Mouse (Mus musculus): ENCODE data around the gene Hk1. TPM values are rescaled to one million over a fixed set of nuclear protein-coding genes. Genes with fewer than 3 reads are reported as not detected.

Gene Hk1
- total and polyA plus RNA-seq, 2 experiments = 1.4 to 1.6 TPM

- WGBS = 17% methylated on average over 8 of the region's 8 CpGs
- Histone ChIP-seq H3K4me3 (ENCODE audit: insufficient read depth, low read depth, low read length) (no peak overlapping the region), H3K36me3 (ENCODE audit: control insufficient read depth, insufficient read depth, low read length) (no peaks in the 10 kb centered on the region), H3K79me2 (ENCODE audit: control insufficient read depth, insufficient read depth, low read length) (no peaks in the 10 kb centered on the region), H3K27ac (replicated peaks; ENCODE audit: insufficient read depth, low read depth, low read length) (no peak overlapping the region), H3K27me3 (ENCODE audit: control insufficient read depth, insufficient read depth, low read length) (0 out of 2 replicates have a peak, but pooled peaks cover under 1% of the 10 kb centered on the region), H3K4me1 (ENCODE audit: control insufficient read depth, insufficient read depth, low read length) (no peaks in the 10 kb centered on the region), H3K9ac (ENCODE audit: low read depth, low read length) (no peak overlapping the region)
- DNase-seq (ENCODE audit: extremely low read depth, low read depth, low spot score) = no peak
- no peak for TF ChIP-seq CTCF (IDR thresholded peaks at IDR 0.05; ENCODE audit: low read depth, low read length)
- TF ChIP-seq POLR2A (IDR thresholded peaks at IDR 0.05; ENCODE audit: extremely low read depth, insufficient read depth, low read length) = no peak
Measured at GRCm38 (mm10) chr10:62247815-62248214, 131.9 kb downstream of the Hk1 start.

DNA sequence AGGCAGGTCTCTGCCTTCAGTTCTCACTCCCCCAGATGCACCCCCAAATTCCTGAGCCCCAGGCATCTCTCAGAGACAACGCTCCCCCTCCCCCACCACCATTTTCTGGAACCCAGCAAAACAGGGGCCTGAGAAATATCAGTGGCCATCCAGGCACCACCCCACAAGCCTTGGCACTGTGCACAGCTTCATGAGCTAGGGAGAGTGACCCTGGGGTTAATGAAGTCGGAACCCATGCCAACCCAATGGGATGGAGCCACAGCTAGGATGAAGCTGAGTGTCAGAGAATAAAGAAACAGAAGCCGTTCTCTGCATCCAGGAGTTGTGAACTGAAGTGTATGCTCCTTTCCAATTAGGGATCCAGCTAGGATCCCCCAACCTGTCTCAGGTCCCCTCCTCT is 132.6 kb downstream of the Hk1 start:
- 70% methylated on average over 3 of the region's 3 CpGs for WGBS
- Histone ChIP-seq H3K27ac (replicated peaks; ENCODE audit: insufficient read depth, low read depth, low read length) (no peak overlapping the region), H3K27me3 (ENCODE audit: control insufficient read depth, insufficient read depth, low read length) (0 out of 2 replicates have a peak, but pooled peaks cover 2% of the 10 kb centered on the region), H3K9ac (ENCODE audit: low read depth, low read length) (no peak overlapping the region), H3K36me3 (ENCODE audit: control insufficient read depth, insufficient read depth, low read length) (no peaks in the 10 kb centered on the region), H3K4me3 (ENCODE audit: insufficient read depth, low read depth, low read length) (no peak overlapping the region), H3K4me1 (ENCODE audit: control insufficient read depth, insufficient read depth, low read length) (no peaks in the 10 kb centered on the region), H3K79me2 (ENCODE audit: control insufficient read depth, insufficient read depth, low read length) (no peaks in the 10 kb centered on the region)
- no peak for DNase-seq (ENCODE audit: extremely low read depth, low read depth, low spot score)
- TF ChIP-seq CTCF (IDR thresholded peaks at IDR 0.05; ENCODE audit: low read depth, low read length) (no peak), POLR2A (IDR thresholded peaks at IDR 0.05; ENCODE audit: extremely low read depth, insufficient read depth, low read length) (no peak)

DNA sequence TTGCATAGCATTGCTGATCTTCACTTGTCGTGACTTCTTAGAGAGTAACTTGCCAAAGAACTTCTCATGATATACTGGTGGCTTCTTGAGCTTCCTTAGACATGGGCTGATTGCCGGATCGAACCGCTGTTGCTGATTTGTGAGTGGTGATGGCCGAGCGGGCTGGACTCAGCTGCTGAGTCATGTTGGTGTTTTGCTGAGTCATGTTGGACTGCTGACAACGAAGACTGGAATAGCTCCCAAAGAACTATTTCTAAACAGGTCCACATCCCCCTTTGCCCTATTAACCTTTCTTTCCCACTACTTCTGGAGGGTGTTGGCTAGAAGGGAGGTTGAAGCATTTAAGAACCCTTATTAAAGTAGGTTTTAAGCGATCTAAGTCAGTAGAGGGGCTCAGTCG is 135.6 kb downstream of the Hk1 start:
- H3K36me3 ChIP-seq (ENCODE audit: control insufficient read depth, insufficient read depth, low read length) = no peaks in the 10 kb centered on the region
- no peak for DNase-seq (ENCODE audit: extremely low read depth, low read depth, low spot score)

DNA sequence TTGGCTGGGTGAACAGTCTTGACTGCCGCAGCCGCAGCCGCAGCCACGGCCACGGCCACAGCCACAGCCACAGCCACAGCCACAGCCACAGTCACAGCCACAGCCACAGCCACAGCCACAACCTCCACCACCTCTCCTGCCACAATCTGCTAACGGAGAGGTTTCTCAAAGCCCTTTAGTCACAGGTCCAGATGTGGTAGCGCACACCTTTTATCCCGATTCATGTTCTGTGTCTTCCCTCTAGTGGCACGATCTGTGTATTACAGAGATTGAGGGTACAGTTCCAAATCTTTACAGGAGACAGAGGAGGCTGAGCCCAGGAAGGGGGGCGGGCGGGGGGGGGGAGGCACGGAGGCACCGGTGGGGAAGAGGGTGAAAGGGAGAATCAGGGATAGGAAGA is 136.8 kb downstream of the Hk1 start:
- Histone ChIP-seq H3K4me1 (ENCODE audit: control insufficient read depth, insufficient read depth, low read length) (no peaks in the 10 kb centered on the region), H3K79me2 (ENCODE audit: control insufficient read depth, insufficient read depth, low read length) (no peaks in the 10 kb centered on the region), H3K9ac (ENCODE audit: low read depth, low read length) (no peak overlapping the region), H3K4me3 (ENCODE audit: insufficient read depth, low read depth, low read length) (no peak overlapping the region), H3K27ac (replicated peaks; ENCODE audit: insufficient read depth, low read depth, low read length) (no peak overlapping the region), H3K27me3 (ENCODE audit: control insufficient read depth, insufficient read depth, low read length) (0 out of 2 replicates have a peak, but pooled peaks cover 2% of the 10 kb centered on the region), H3K36me3 (ENCODE audit: control insufficient read depth, insufficient read depth, low read length) (no peaks in the 10 kb centered on the region)
- WGBS = 43% methylated on average over 13 of the region's 13 CpGs
- TF ChIP-seq CTCF (IDR thresholded peaks at IDR 0.05; ENCODE audit: low read depth, low read length) = 0 out of 2 replicates have a peak, but pooled peaks have one; percentile 27
- no peak for TF ChIP-seq POLR2A (IDR thresholded peaks at IDR 0.05; ENCODE audit: extremely low read depth, insufficient read depth, low read length)
- no peak for DNase-seq (ENCODE audit: extremely low read depth, low read depth, low spot score)

More for the DNA sequence above, 135.6 kb downstream of the Hk1 start:
- Histone ChIP-seq H3K4me1 (ENCODE audit: control insufficient read depth, insufficient read depth, low read length) (no peaks in the 10 kb centered on the region), H3K9ac (ENCODE audit: low read depth, low read length) (no peak overlapping the region), H3K27ac (replicated peaks; ENCODE audit: insufficient read depth, low read depth, low read length) (no peak overlapping the region), H3K79me2 (ENCODE audit: control insufficient read depth, insufficient read depth, low read length) (no peaks in the 10 kb centered on the region), H3K4me3 (ENCODE audit: insufficient read depth, low read depth, low read length) (no peak overlapping the region), H3K27me3 (ENCODE audit: control insufficient read depth, insufficient read depth, low read length) (0 out of 2 replicates have a peak, but pooled peaks cover 2% of the 10 kb centered on the region)
- 89% methylated on average over 9 of the region's 9 CpGs for WGBS
- TF ChIP-seq POLR2A (IDR thresholded peaks at IDR 0.05; ENCODE audit: extremely low read depth, insufficient read depth, low read length) (no peak), CTCF (IDR thresholded peaks at IDR 0.05; ENCODE audit: low read depth, low read length) (no peak)

- H3K4me1 ChIP-seq (ENCODE audit: control insufficient read depth, insufficient read depth, low read length) = no peaks in the 10 kb centered on the region
- H3K9ac ChIP-seq (ENCODE audit: low read depth, low read length) = no peak overlapping the region
- H3K36me3 ChIP-seq (ENCODE audit: control insufficient read depth, insufficient read depth, low read length) = no peaks in the 10 kb centered on the region
- TF ChIP-seq CTCF (IDR thresholded peaks at IDR 0.05; ENCODE audit: low read depth, low read length) (no peak), POLR2A (IDR thresholded peaks at IDR 0.05; ENCODE audit: extremely low read depth, insufficient read depth, low read length) (no peak)
- DNase-seq (ENCODE audit: extremely low read depth, low read depth, low spot score) = no peak
- no peak overlapping the region for H3K27ac ChIP-seq (replicated peaks; ENCODE audit: insufficient read depth, low read depth, low read length)
- H3K4me3 ChIP-seq (ENCODE audit: insufficient read depth, low read depth, low read length) = no peak overlapping the region
- H3K27me3 ChIP-seq (ENCODE audit: control insufficient read depth, insufficient read depth, low read length) = 0 out of 2 replicates have a peak, but pooled peaks cover 2% of the 10 kb centered on the region
- H3K79me2 ChIP-seq (ENCODE audit: control insufficient read depth, insufficient read depth, low read length) = no peaks in the 10 kb centered on the region
- 78% methylated on average over 10 of the region's 10 CpGs for WGBS
Measured at GRCm38 (mm10) chr10:62242358-62242757, 137.3 kb downstream of the Hk1 start.

GRCm38 (mm10) chr10:62239270-62239669 is 140.4 kb downstream of the Hk1 start:
- no peak for TF ChIP-seq POLR2A (IDR thresholded peaks at IDR 0.05; ENCODE audit: extremely low read depth, insufficient read depth, low read length)
- no peak for TF ChIP-seq CTCF (IDR thresholded peaks at IDR 0.05; ENCODE audit: low read depth, low read length)
- DNase-seq (ENCODE audit: extremely low read depth, low read depth, low spot score) = no peak
- Histone ChIP-seq H3K27me3 (ENCODE audit: control insufficient read depth, insufficient read depth, low read length) (0 out of 2 replicates have a peak, but pooled peaks cover 2% of the 10 kb centered on the region), H3K79me2 (ENCODE audit: control insufficient read depth, insufficient read depth, low read length) (no peaks in the 10 kb centered on the region), H3K4me1 (ENCODE audit: control insufficient read depth, insufficient read depth, low read length) (no peaks in the 10 kb centered on the region), H3K9ac (ENCODE audit: low read depth, low read length) (no peak overlapping the region), H3K36me3 (ENCODE audit: control insufficient read depth, insufficient read depth, low read length) (no peaks in the 10 kb centered on the region), H3K27ac (replicated peaks; ENCODE audit: insufficient read depth, low read depth, low read length) (no peak overlapping the region), H3K4me3 (ENCODE audit: insufficient read depth, low read depth, low read length) (no peak overlapping the region)
- WGBS = 71% methylated on average over 6 of the region's 6 CpGs
